Mouse (Mus musculus) MEL (cell line): ENCODE data around the gene Pawr. TPM values are rescaled to one million over a fixed set of nuclear protein-coding genes. Genes with fewer than 3 reads are reported as not detected.

Experiments used
- DNase-seq: peaks from one replicate; pipeline ENCODE4 v3.0.0; 2011; ENCODE audit warnings: low read depth, low spot score
- H3K27ac ChIP-seq: 2 replicates; pipeline ENCODE4 v1.5.1; 2012; ENCODE audit warnings: low read depth, mild to moderate bottlenecking, control low read depth, low read length, moderate library complexity; ENCODE audit not compliant: control insufficient read depth
- H3K27me3 ChIP-seq, 2 experiments: fragments of 150-350 bp in 1 of 2; sonication (generic) in 1 of 2; 2 replicates each; pipeline ENCODE4 v1.6.1; 2012; ENCODE audit warnings: low read length in 2 of 2, mild to moderate bottlenecking in 2 of 2, improper control_type of control experiment in 1 of 2, moderate library complexity in 1 of 2; ENCODE audit not compliant: insufficient read depth in 2 of 2, control insufficient read depth in 1 of 2
- H3K36me3 ChIP-seq, 2 experiments: 2 replicates each; pipeline ENCODE4 v1.6.1; 2012 to 2014; ENCODE audit warnings: low read length in 2 of 2, improper control_type of control experiment in 1 of 2, inconsistent platforms in 1 of 2, mild to moderate bottlenecking in 1 of 2; ENCODE audit not compliant: insufficient read depth in 2 of 2, control insufficient read depth in 1 of 2
- H3K4me1 ChIP-seq, 2 experiments: fragments of 150-350 bp in 1 of 2; sonication (generic) in 1 of 2; 2 replicates each; pipeline ENCODE4 v1.6.1; 2012; ENCODE audit warnings: low read length in 2 of 2, improper control_type of control experiment in 1 of 2, mild to moderate bottlenecking in 1 of 2; ENCODE audit not compliant: insufficient read depth in 2 of 2, control insufficient read depth in 1 of 2
- H3K4me3 ChIP-seq, 2 experiments: fragments of 150-350 bp in 1 of 2; sonication (generic) in 1 of 2; 2 replicates each; pipeline ENCODE4 v1.5.1; 2012; ENCODE audit warnings: low read depth in 2 of 2, low read length in 2 of 2, mild to moderate bottlenecking in 2 of 2, moderate library complexity in 2 of 2, control low read depth in 1 of 2, improper control_type of control experiment in 1 of 2; ENCODE audit not compliant: control insufficient read depth in 1 of 2, insufficient read depth in 1 of 2
- H3K79me2 ChIP-seq: 2 replicates; pipeline ENCODE4 v1.6.1; 2012; ENCODE audit warnings: mild to moderate bottlenecking, low read length, moderate library complexity; ENCODE audit not compliant: control insufficient read depth, poor library complexity, insufficient read depth
- H3K9ac ChIP-seq: 2 replicates; pipeline ENCODE4 v1.6.1; 2012; ENCODE audit warnings: low read depth, mild to moderate bottlenecking, control low read depth, low read length, moderate library complexity; ENCODE audit not compliant: control insufficient read depth, poor library complexity, severe bottlenecking
- H3K9me3 ChIP-seq: fragments of 150-350 bp; sonication (generic); replicated peaks from 2 replicates; pipeline ENCODE4 v1.6.1; 2012; ENCODE audit warnings: mild to moderate bottlenecking, low read length, improper control_type of control experiment, moderate library complexity; ENCODE audit not compliant: insufficient read depth
- CHD2 ChIP-seq: IDR thresholded peaks from 2 replicates; pipeline ENCODE4 v1.6.1; 2011; ENCODE audit warnings: low read length, improper control_type of control experiment
- CTCF ChIP-seq, 3 experiments: IDR thresholded peaks in 2 of 3; conservative IDR thresholded peaks in 1 of 3; 2 replicates each; pipeline ENCODE4 v1.5.1; 2011 to 2012; ENCODE audit warnings: low read length in 3 of 3, low read depth in 2 of 3, mild to moderate bottlenecking in 2 of 3, improper control_type of control experiment in 1 of 3, inconsistent platforms in 1 of 3, mixed read lengths in 1 of 3, moderate library complexity in 1 of 3; ENCODE audit not compliant: control insufficient read depth in 1 of 3, insufficient read depth in 1 of 3, poor library complexity in 1 of 3, severe bottlenecking in 1 of 3
- ETS1 ChIP-seq: IDR thresholded peaks from 2 replicates; pipeline ENCODE4 v1.6.1; 2012; ENCODE audit warnings: low read depth, mild to moderate bottlenecking, inconsistent platforms, low read length, improper control_type of control experiment, moderate library complexity
- GATA1 ChIP-seq: IDR thresholded peaks from 2 replicates; pipeline ENCODE4 v1.6.1; 2011; ENCODE audit warnings: low read depth, low read length, improper control_type of control experiment
- HCFC1 ChIP-seq: IDR thresholded peaks from 2 replicates; pipeline ENCODE4 v1.6.1; 2012; ENCODE audit warnings: low read depth, mild to moderate bottlenecking, inconsistent platforms, low read length, improper control_type of control experiment, moderate library complexity
- MAZ ChIP-seq: IDR thresholded peaks from 2 replicates; pipeline ENCODE4 v1.6.1; 2012; ENCODE audit warnings: low read depth, mild to moderate bottlenecking, inconsistent platforms, low read length, improper control_type of control experiment
- MXI1 ChIP-seq: IDR thresholded peaks from 2 replicates; pipeline ENCODE4 v1.6.1; 2011; ENCODE audit warnings: mild to moderate bottlenecking, low read depth, low read length, improper control_type of control experiment
- MYB ChIP-seq: IDR thresholded peaks from 2 replicates; pipeline ENCODE4 v1.6.1; 2011; ENCODE audit warnings: mild to moderate bottlenecking, low read depth, low read length, improper control_type of control experiment
- NELFE ChIP-seq: IDR thresholded peaks from 2 replicates; pipeline ENCODE4 v1.6.1; 2011; ENCODE audit warnings: low read depth, low read length, improper control_type of control experiment
- POLR2A ChIP-seq, 2 experiments: IDR thresholded peaks; 2 replicates each; pipeline ENCODE4 v1.6.1; 2011 to 2012; ENCODE audit warnings: low read length in 2 of 2, mild to moderate bottlenecking in 2 of 2, control low read depth in 1 of 2, improper control_type of control experiment in 1 of 2, low read depth in 1 of 2, moderate library complexity in 1 of 2; ENCODE audit not compliant: control insufficient read depth in 1 of 2, insufficient read depth in 1 of 2, poor library complexity in 1 of 2
- POLR2AphosphoS2 ChIP-seq: IDR thresholded peaks from 2 replicates; pipeline ENCODE4 v1.6.1; 2011; ENCODE audit warnings: low read length, improper control_type of control experiment
- TCF12 ChIP-seq: IDR thresholded peaks from 2 replicates; pipeline ENCODE4 v1.6.1; 2014; ENCODE audit warnings: low read depth, mild to moderate bottlenecking, inconsistent platforms, low read length, improper control_type of control experiment, moderate library complexity
- UBTF ChIP-seq: IDR thresholded peaks from 2 replicates; pipeline ENCODE4 v1.6.1; 2012; ENCODE audit warnings: low read depth, mild to moderate bottlenecking, inconsistent platforms, low read length, improper control_type of control experiment, moderate library complexity, borderline replicate concordance; ENCODE audit not compliant: insufficient read depth
- USF2 ChIP-seq, 2 experiments: IDR thresholded peaks; 2 replicates each; pipeline ENCODE4 v1.6.1; 2011 to 2012; ENCODE audit warnings: improper control_type of control experiment in 2 of 2, low read length in 2 of 2, borderline replicate concordance in 1 of 2, inconsistent platforms in 1 of 2, low read depth in 1 of 2, mild to moderate bottlenecking in 1 of 2; ENCODE audit not compliant: insufficient read depth in 1 of 2
- ZMIZ1 ChIP-seq: IDR thresholded peaks from 2 replicates; pipeline ENCODE4 v1.6.1; 2012; ENCODE audit warnings: low read depth, mild to moderate bottlenecking, inconsistent platforms, low read length, improper control_type of control experiment, moderate library complexity
- polyA plus RNA-seq, 2 experiments: library from polyadenylated mRNA; stranded (reverse) in 1 of 2; unstranded in 1 of 2; fragments of >175 nt in 1 of 2; fragments of >200 nt in 1 of 2; gene quantifications; 2 replicates each; pipeline versions ENCODE4 v1.2.1 to v1.2.4; 2012; ENCODE audit warnings: low replicate concordance in 2 of 2, low read depth in 1 of 2; ENCODE audit not compliant: insufficient read length in 2 of 2, insufficient read depth in 1 of 2, missing spikeins in 1 of 2
- total RNA-seq: library from RNA; depleted of rRNA; stranded (reverse); fragments of 300-350 nt; gene quantifications from 2 replicates; pipeline ENCODE4 v1.2.3, GENCODE M21; 2012; rRNA removed

Pawr gene
- total RNA-seq (19.1 and 20.7 TPM in 2 replicates), polyA plus RNA-seq (10 to 100 TPM in 1 of 2 experiments, not detected in 1; 29.6 TPM)

- Histone ChIP-seq H3K79me2 (peaks cover 24% of the 10 kb centered on the region), H3K4me3 (peak within 1 kb of the TSS; percentile 83 to 95), H3K36me3 (peaks cover 0 to 19% of the 10 kb centered on the region in 2 experiments; a peak in 3 of 4 replicates)
- peak; percentile 92 for DNase-seq
- peak; percentile 57 to 72; a peak in 2 of 4 replicates for TF ChIP-seq POLR2A (IDR thresholded peaks at IDR 0.05; ENCODE audit: control insufficient read depth in 1 of 2, insufficient read depth in 1 of 2, low read depth in 1 of 2, low read length in 2 of 2, poor library complexity in 1 of 2)
- TF ChIP-seq ETS1: 0 out of 2 replicates have a peak, but pooled peaks have one; percentile 18
- peak; percentile 20; the same call in 1 of the 2 replicates for TF ChIP-seq TCF12
- peak; percentile 49; the same call in 1 of the 2 replicates for TF ChIP-seq POLR2AphosphoS2
- TF ChIP-seq CHD2: no peak
- TF ChIP-seq GATA1: no peak
- TF ChIP-seq MAZ: peak; percentile 91
- peak; percentile 69; the same call in 1 of the 2 replicates for TF ChIP-seq ZMIZ1
- TF ChIP-seq MXI1: peak; percentile 32; the same call in 1 of the 2 replicates
- TF ChIP-seq NELFE: peak; percentile 73
- TF ChIP-seq USF2 (IDR thresholded peaks at IDR 0.05; ENCODE audit: borderline replicate concordance in 1 of 2, insufficient read depth in 1 of 2, low read depth in 1 of 2, low read length in 2 of 2): no peak
- peak; percentile 80; the same call in 1 of the 2 replicates for TF ChIP-seq UBTF
- TF ChIP-seq HCFC1: peak; percentile 22; the same call in 1 of the 2 replicates
- no peak for TF ChIP-seq MYB
- TF ChIP-seq, all 39 proteins: peak for 10
- peak within 1 kb of the TSS; percentile 93 for H3K9ac ChIP-seq
- peak within 1 kb of the TSS; percentile 52 for H3K27ac ChIP-seq
- H3K27me3 ChIP-seq: no peaks in the 10 kb centered on the region
- H3K4me1 ChIP-seq: peaks cover 12% of the 10 kb centered on the region in 2 experiments; a peak in 3 of 4 replicates
- H3K9me3 ChIP-seq: no peaks in the 10 kb centered on the region
Measured at GRCm38 (mm10) chr10:108331784-108332561, at the start of gene Pawr. Gene Pawr (plus strand): TSS chr10:108332121.

DNA sequence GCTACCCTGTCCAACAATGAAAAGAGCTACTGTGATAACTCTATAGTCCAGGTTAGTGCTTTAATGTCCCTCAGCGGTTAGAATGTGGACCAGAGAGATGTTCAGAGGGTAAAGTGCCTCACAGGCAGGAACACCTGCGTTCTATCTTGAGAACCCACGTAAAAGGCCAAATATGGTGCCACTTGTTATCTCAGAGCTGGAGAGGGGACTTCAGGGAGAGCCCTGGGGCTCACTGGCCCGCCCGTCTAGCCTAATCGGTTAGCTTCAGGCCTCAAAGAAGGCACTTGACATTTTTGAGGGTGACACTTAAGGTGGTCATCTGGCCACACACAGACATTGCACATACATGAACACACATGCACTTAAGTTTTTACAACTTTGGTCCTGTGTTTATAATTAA is 49.6 kb upstream of the Pawr start:
- H3K9me3 ChIP-seq: no peaks in the 10 kb centered on the region
- no peak overlapping the region for H3K4me3 ChIP-seq
- no peak overlapping the region for H3K27ac ChIP-seq
- peaks cover 2 to 3% of the 10 kb centered on the region in 2 experiments for H3K36me3 ChIP-seq
- H3K27me3 ChIP-seq: no peaks in the 10 kb centered on the region
- H3K4me1 ChIP-seq: peaks cover 1 to 4% of the 10 kb centered on the region in 2 experiments; a peak in 1 of 4 replicates
- no peak for DNase-seq
- TF ChIP-seq CTCF (IDR thresholded peaks at IDR 0.05 in 2 of 3, conservative IDR thresholded peaks at IDR 0.05 in 1 of 3; ENCODE audit: control insufficient read depth in 1 of 3, insufficient read depth in 1 of 3, low read depth in 2 of 3, low read length in 3 of 3, poor library complexity in 1 of 3, severe bottlenecking in 1 of 3) (no peak), UBTF (no peak)
- H3K79me2 ChIP-seq: no peaks in the 10 kb centered on the region
- H3K9ac ChIP-seq: no peak overlapping the region
